Mouse (Mus musculus): Measurements from ENCODE around the gene Atp5l.

Atp5l gene

DNA sequence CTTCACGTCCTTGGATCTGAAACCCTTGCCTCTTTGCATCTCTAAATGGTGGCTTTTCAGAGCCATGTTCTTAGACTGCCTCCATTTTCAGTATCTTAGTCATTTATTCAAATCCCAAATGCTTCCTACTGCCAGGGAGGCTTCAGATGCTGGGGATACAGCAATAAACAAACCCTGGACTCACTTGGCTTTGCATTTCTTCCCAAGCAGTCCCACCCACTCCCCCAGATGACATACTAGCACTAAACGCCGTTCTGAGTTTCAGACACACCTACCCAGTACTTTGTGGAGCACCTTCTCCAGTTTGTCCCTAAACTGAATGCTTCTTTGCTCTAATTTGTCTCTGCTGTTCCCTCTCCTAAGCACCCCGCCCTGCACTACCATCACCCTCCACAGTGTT lies 23.5 kb downstream of the Atp5l start:
- no peak for DNase-seq (ENCODE audit: low spot score in 2 of 2)

DNA sequence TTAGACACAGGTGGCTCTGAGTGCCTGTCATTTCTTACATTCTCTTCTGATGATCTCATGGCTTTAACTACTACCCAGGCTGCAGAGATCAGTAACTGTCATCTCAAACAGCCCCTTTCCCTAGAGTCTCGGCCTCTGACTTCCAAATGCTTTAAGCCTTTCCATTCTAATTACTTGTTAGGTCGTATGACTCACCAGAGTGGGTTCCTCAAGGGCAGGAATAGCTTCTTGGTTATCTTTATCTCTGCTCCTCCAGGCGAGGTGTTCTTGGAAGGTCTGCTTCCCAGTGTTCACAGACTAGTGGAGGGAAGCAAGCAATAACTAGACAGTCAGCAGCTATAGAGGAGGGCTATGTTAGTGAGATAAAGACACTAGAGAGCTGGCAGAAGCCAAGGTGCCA lies 27.9 kb downstream of the Atp5l start:
- no peak for DNase-seq (ENCODE audit: low spot score in 2 of 2)

DNA sequence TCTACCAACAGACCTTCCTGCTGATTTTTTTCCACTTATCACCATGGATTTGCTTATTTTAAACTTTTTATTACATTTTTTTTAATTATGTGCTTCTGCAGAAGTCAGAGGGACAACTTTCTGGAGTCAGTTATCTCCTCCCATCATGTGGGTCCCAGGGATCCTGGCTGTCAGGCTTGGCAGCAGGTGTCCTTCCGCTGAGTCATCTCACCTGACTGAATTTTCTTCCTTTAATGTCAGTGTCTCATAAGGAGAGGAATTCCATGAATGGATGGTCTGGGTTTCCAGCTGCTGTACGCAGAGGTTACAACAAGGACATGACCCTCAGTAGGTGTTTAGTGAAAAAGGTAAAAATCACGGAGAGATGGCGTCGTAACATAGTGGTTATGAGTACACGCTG lies 29.3 kb downstream of the Atp5l start:
- no peak for DNase-seq (ENCODE audit: low spot score in 2 of 2)

DNA sequence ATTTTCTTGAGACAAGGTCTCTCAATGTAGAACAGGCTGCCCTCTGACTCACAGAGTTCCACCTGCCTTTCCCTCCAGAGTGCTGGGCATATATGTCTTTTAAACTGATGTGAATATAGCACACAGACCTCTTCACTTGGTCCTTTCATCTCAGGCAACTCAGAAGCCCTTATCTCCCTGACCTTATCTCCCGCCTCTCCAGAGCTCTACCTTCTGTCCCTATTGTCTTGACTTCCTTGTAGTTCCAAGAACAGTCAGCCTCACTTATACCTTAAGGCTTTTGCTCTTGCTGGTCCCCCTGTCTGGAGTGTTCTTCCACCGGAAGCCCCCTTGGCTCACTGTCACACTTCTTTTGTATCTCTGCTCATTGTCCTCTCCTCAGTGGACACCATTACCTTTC lies 30.4 kb downstream of the Atp5l start:
- no peak for DNase-seq (ENCODE audit: low spot score in 2 of 2)

DNA sequence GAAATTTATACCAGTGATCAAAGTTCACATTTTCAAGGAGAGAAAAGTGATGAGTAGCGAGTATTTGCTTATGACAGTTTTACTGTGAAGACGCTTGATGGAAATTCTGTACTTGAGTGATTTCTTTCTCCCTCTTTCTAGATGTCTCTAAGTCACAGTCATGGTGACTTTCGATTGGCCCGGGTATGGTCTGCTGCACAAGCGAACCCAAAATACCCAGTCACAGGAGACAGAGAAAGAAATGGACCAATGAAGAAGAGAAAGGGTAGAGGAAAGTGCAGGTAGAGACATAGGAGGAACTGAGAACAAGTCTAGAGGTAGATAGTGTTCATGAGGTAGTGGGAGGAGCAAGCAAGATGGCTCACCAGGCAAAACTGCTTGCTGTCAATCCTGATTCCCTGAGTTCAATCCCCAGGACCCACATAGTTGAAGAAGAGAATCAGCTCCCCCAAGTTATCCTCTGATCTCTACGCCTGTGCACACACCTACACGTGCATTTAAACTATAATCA lies 32.4 kb downstream of the Atp5l start:
- no peak for DNase-seq (ENCODE audit: low spot score in 2 of 2)

DNA sequence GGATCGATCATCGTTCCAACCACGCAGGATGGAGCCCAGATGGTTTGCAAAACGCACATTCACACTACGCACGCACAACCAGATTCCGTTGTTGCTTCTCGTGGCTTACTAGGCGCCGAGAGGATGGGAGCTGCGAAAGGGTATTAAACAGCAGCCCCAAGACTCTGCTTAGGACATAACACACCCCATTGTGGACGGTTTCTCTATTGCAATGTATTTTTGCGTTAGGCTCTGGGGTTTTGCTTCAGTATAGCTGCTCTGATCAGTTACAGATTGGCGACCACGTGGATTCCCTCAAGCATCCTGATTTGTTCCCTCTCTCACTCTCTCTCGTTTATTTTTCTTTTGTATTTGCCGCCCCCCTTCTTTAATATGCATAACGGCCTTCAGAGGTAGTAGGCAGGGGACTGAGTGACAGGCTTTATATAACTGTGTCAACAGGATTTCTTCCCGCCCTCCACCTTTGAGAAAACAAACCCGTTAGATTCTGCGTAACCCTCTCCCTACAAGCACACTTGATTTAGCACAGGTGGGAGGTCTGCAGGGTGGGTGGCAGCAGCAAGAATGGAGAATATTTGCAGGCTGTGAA lies 37.5 kb downstream of the Atp5l start:
- peak in 1 of 2 experiments; percentile 25 for DNase-seq (ENCODE audit: low spot score in 2 of 2)

DNA sequence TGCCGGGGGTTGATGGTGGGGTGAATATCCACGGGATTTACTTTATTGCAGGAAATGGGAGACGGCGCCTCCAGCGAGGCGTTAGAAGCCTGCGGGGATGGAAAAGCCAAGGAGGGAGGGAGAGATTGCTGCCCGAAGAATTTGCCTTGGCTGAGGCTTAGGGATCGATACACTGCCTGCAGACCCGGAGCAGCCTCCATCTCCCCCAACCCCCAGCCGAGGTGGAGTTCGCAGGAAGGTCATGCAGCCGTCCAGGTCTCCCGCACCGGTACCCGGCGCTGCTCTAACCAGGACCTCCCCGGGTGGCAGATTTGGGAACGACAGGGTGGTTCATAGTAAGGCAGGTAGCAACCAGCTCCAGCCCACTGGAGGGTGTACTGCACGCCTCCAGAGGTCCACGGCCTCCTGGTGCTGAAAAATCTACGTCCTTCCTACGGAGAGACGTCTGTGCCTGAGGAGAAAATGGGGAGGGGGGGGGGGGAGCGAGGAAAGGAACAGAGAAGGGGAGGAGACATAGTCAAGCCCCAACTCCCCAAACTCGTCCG lies 38.0 kb downstream of the Atp5l start:
- peak in 1 of 2 experiments; percentile 54 for DNase-seq (ENCODE audit: low spot score in 2 of 2)

DNA sequence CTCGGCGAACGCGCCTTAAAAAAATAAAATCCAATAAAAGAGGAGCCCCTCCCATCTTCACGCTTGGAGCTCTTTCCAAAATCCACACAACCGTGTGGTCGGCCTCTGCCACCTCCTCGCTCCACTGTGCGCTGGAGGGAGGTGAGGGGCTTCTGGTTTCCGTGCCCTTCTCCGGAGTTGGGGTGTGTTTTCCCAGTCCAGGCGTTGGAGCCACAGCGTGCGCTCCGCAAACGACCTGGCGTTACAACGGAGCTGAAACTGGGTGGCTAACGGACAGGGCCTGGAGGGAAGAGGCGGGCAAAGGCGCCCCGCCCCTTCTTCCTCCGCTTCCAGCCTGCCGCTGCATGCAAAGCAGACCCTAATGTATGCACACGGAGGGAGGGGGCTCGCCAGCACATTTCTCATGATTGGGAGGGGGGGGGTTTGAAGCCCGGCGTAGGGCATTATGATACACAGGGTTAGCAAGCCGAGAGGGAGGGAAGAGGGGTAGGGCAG lies 38.6 kb downstream of the Atp5l start:
- DNase-seq (ENCODE audit: low spot score in 2 of 2) = peak; percentile 58 to 80

DNA sequence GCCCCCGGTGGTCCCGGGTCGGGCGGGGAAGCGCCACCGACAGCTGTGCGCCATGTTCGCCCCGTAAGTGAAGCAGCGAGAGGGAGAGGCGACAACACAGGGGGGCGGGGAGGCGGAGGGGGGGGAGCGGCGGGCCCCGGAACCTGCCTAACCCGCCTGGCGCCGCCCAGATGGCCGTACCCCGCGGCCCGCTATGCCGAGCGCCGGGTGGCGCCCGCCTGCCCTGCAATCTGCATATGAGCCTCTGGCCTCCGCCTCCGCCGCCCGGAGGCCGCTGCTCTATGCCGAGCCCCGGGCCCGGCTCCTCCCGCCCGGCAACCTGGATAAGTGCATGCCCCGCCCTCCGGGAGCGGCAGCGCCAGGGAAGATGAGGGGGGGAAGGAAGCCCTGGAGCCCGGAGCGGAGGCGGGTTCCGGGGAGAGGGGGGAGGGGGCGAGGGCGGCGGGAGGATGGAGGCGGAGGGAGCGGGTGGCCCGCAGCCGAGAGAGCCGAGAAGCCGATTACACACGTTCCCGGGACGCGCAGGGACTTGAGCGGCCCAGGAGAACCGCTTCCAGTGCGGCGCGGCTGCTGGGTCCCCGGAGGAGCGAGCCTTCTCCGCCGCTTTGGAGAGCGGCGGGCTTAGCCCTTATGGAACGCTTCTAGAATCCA lies 39.2 kb downstream of the Atp5l start, which contains the start of gene Kmt2a:
Gene Kmt2a (minus strand): TSS at position 76 of the 651 bp plus-strand sequence.
- DNase-seq (ENCODE audit: low spot score in 2 of 2) = peak; percentile 100

DNA sequence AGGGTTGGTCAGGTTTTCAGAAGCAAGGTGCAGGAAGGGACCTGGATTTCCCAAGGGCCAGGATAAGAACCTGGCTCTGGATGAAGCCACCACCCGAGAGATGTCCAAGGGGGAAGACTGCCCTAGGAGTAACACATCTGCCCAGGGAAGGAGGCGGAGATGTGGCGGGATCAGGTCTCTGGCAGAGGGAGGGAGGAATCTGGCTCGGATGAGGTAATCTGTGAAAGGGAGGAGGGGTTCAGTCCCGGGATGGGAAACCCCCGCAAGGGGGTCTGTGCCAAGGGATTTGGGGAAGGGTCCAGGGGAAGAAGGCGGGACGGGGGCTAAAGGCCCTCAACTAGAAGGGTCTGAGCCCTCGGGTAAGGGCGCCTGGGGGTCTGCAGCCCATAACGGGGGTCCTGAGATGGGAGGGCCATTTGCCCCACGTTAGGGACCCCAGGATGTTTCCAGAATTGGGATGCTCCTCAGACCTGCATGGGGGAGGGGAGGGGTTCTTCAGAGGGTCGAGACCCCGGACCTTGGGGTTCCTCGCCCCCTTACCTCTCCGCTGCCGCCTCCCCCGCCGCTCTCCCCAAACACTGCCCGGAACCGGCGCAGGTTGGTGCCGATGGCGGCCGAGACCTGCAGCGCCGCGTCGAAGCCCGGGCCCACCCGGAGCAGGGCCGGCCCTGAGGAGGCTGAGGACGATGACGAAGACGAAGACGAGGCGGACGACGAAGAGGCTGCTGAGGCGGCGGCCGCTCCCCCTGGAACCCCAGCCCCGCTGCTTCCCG lies 40.0 kb downstream of the Atp5l start:
- peak in 1 of 2 experiments; percentile 32 for DNase-seq (ENCODE audit: low spot score in 2 of 2)

DNA sequence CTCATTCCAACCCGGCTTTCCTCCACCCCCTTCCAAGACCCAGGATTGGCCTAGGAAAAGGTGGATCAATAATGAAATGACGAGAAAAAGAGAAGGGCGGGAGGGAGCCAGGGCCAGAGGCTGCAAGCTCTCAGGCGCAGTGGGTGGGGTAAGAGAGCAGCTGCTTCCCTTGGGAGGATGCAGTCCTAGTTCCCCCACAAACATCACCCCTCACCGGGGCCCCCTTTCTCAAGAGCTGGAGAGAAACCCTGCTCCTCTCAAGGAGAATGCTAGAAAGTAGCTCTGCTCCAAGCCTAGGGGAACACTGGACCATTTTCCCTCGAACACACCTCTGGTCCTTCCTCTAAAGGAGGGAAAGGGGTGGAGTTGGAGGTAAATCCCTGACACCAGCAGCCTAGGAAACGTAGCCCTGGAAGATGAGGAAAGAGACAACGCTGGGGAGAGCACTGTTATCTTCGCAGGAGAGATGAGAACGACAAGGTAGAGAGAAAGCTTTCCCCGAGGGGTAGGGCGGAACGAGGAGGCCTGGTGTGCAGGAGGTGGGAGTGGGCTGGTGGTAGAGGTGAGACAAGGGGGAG lies 40.8 kb downstream of the Atp5l start:
- DNase-seq (ENCODE audit: low spot score in 2 of 2) = peak in 1 of 2 experiments; percentile 11

DNA sequence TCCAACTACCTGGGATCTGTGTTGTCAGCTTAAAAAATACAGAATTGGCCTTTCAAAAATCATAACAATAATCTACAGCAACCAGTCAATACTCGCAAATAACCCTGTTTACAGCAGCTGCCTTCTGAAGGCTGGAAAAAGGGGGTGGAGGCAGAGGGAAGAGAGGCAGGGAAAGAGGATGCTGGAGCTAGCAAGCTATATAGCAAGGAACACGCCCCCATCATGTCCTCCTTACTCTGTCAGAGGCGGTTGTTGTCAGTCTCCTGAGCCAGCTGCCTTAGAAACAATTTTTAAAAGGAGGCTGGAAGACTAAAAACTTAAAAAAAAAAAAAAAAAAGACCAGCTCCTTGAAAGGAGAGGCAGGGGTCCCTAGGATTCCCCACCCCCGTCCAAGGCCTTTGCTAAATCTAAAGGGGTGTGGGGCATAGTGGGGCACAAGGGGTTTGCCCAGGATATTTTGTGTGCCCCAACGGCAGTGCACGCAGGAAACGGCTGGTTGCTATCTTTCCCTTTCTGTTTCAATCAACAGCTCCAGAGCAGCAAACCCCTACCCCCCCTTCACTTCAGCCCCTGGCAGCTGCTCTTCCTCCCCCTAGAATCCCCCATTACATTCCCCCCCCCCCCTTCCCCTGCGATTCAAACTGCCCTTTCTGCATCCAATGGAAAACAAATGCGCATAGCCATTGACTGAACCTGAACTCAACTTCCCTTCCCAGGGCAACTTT lies 41.6 kb downstream of the Atp5l start:
- no peak for DNase-seq (ENCODE audit: low spot score in 2 of 2)

DNA sequence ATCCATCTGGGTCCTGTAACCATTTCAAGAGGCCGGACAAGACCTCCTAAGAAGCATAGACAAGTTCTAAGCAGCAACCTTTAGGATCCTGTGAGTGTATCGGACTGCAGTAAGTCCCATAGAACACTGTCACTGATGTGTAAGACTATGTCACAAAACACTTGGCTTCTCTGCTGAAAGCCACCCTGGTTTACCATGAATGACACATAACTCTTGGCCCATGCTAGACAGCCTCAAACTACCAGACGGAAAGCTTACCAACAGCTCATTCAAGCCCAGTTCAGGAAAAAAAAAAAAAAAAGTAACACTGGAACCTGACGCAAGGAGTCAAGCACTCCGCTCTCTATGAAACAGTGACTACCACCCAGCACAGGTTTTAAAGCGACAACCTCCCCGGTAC lies 42.9 kb downstream of the Atp5l start:
- DNase-seq (ENCODE audit: low spot score in 2 of 2) = no peak

DNA sequence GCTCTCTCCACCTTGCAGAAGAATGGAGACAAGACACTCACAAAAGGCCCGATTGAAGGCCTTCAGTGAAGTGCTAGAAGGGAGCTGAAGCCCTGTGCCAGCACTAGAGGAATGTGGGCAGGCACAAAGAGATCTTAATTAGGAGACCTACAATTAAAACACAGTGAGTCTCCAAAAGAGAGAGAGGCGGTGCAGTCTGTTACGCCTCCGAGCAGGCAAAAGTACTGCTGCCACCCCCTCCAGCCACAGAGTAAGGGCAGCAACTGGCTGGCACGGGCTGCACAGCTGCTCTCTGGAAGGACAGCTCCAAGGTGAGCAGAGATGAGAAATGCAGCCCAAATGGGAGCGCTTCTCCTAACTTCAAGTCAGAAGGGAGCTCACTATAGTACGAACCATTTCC lies 45.1 kb downstream of the Atp5l start:
- DNase-seq (ENCODE audit: low spot score in 2 of 2) = no peak

DNA sequence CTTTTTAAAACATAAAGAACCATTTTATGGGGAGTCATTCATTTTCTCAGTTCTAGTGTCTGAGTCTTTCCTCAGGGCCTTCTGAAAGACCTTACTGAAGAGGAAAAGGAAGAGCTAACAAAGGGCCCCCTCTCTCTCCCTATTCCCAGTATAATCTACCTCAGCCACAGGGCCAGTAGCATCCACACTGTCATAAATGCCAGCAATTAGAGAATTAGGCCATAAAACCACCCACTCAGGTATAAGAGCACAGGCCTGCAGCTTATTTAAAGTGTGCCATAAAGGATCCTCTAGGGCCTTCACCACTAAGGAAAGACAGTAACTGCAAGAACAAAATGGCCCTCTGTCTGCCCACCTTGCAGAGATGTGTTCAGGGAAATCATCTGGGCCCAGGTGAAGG lies 46.3 kb downstream of the Atp5l start:
- DNase-seq (ENCODE audit: low spot score in 2 of 2) = no peak

DNA sequence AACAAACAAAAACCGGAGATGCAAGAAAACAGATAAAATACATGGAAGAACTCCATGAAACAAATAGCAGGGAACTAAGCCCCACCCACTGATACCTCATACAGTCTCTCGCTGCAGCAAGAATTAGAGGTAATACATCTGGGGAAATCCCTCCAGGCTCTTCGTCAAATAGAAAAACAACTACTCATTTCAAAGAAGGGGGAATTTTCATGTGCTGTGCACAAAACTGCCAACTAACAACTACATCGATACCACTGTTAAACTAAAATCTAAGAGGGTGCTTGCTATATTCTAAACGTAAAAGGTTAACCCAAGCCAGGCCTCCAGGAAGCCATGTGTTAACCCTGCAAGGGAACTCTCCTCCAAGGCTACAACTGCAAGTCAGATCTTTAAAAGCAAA lies 46.9 kb downstream of the Atp5l start:
- DNase-seq (ENCODE audit: low spot score in 2 of 2) = no peak

DNA sequence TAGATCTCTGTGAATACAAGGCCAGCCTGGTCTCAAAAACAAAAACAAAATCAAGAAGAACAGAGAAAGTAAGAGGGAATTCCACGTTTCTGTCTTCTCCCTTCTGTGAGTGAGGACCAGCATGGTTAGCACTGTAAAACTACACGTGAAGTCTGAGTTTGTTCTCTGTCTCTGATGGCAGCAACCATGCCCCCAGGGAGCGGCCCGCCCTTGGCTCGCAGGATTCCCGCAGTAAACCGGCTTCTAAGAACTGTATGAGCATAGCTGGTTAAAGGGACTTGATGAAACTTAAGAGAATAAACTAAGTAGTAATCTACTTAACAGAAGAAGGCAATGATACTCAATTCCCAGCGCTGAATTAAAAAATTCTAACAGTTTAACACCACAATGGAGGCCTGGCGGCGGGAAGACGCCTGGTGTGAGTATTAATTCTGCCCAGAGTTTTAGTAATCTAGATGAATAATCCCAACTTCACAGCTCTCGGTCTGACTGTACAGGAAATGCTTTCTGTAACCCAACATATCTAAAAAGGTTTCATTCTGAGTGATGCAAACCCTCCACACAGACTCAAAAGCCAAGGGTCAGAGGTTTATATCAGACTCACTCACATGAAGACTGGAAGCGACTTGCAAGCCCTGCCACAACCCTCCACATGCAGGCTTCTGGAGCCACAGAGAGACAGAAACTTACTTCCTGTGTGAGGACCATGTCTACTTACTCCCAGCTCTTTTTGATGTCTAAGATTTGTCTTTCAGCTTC lies 52.0 kb downstream of the Atp5l start:
- no peak for DNase-seq (ENCODE audit: low spot score in 2 of 2)

DNA sequence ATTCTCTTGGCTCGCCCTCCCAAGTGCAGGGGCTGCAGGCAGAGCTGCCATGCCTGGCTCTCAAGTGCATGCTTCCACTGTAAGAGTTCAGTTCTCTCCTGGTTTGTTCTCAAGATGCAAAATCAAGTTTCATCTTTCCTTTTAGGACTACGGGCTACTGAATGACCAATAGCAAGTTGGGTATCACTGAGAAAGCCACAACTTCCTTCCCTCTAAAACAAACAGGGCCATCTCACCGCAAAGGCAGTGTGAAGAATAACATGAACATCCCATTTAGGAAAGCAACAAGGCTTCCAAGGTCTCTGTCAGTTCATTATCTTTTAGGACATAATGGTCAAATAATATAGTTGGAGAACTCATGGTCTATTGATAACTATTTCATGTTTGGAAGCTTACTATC lies 52.9 kb downstream of the Atp5l start:
- DNase-seq (ENCODE audit: low spot score in 2 of 2) = no peak

DNA sequence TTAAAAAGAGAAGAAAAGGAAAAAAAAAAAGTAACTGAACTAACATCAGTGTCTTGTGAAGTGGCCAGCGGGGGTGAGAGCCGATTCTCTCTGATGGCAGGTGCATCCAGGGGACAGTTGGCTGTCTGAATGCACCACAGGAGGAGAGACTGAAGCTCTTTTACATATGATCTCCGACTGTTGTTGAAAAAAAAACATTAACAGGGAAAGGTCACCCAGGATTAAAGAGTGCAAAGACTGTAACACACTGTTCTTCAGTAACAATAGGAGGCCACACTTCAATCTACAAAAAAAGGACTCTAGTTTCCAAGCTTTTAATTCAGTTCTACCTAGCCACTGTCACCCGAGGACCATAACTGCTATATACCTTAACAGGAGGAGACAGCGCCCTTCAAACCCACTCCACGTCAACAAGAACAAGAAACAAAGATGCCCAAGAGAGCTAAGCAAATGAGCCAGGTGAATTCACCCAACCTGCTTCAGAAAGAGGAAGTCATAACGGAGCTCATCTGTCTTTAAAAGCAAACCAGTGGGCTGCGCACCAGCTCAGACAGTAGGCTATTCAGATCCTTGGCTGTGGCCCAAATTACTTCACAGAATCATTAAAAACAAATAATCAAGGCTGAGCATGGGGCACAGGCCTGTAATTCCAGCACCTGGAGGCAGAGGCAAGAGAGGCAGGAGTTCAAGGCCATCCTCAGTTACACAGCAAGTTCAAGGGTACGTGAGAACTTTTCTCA lies 53.9 kb downstream of the Atp5l start:
- DNase-seq (ENCODE audit: low spot score in 2 of 2) = no peak
